Mouse (Mus musculus): ENCODE measurements around the gene Plekho1. TPM values are rescaled to one million over a fixed set of nuclear protein-coding genes. Genes with fewer than 3 reads are reported as not detected.
A peak's percentile ranks its signal among the peaks of the same experiment; 100 is the strongest.
"Not testable (repeated sequence)": the region's sequence is repeated elsewhere in the genome, so short reads cannot be mapped to it uniquely, and the experiment has no call there.

Plekho1 gene
- polyA plus RNA-seq (2012; rRNA removed) (6.1 and 9.0 TPM in 2 replicates), polyA plus RNA-seq (2014; fragmentation: Nextera tagmentation; extraction: Ambion mirVana) (3.6 and 5.4 TPM in 2 replicates)

GRCm38 (mm10) chr3:95995802-95996428, at the start of gene Plekho1:
Gene Plekho1 (minus strand): TSS chr3:95996001.
- DNase-seq (ENCODE audit: low read depth in 3 of 3, low spot score in 3 of 3) (no peak), ATAC-seq (ENCODE audit: insufficient read depth) (peak; percentile 13; the same call in 1 of the 2 replicates)
- peak within 1 kb of the TSS; percentile 84 for H3K4me2 ChIP-seq (ENCODE audit: low read depth)
- WGBS (ENCODE audit: insufficient replicate concordance), result 1% methylated on average over 51 of the region's 84 CpGs
- no peaks in the 10 kb centered on the region for H3K9me3 ChIP-seq (ENCODE audit: control insufficient read depth, low read length)
- H3K4me3 ChIP-seq (ENCODE audit: insufficient read depth in 1 of 2, low read depth in 2 of 2, low read length in 2 of 2), result peak within 1 kb of the TSS; percentile 60 to 61
- H3K4me1 ChIP-seq (replicated peaks; ENCODE audit: control insufficient read depth in 2 of 2, insufficient read depth in 2 of 2, low read length in 1 of 2), result peaks cover 24 to 39% of the 10 kb centered on the region in 2 experiments
- peak within 1 kb of the TSS; percentile 35 for H3K9ac ChIP-seq (replicated peaks)
- H3K27ac ChIP-seq, result peak within 1 kb of the TSS; percentile 23; the same call in 1 of the 2 replicates
- TF ChIP-seq EP300 (IDR thresholded peaks at IDR 0.05; ENCODE audit: low read depth), result no peak
- 0 out of 2 replicates have a peak, but pooled peaks have one; percentile 7 for TF ChIP-seq CTCF (IDR thresholded peaks at IDR 0.05; ENCODE audit: low read depth)
- no peaks in the 10 kb centered on the region for H3K36me3 ChIP-seq (replicated peaks; ENCODE audit: control insufficient read depth, insufficient read depth, low read depth)
- peaks cover 31% of the 10 kb centered on the region for H3K27me3 ChIP-seq (ENCODE audit: control insufficient read depth, insufficient read depth, low read length)

- not testable (repeated sequence) for H3K4me2 ChIP-seq (ENCODE audit: low read depth); H3K27ac ChIP-seq; H3K9ac ChIP-seq (replicated peaks); H3K4me1 ChIP-seq (replicated peaks; ENCODE audit: control insufficient read depth in 2 of 2, insufficient read depth in 2 of 2, low read length in 1 of 2); H3K27me3 ChIP-seq (ENCODE audit: control insufficient read depth, insufficient read depth, low read length); H3K4me3 ChIP-seq (ENCODE audit: insufficient read depth in 1 of 2, low read depth in 2 of 2, low read length in 2 of 2); ATAC-seq (ENCODE audit: insufficient read depth); DNase-seq (ENCODE audit: low read depth in 3 of 3, low spot score in 3 of 3); H3K36me3 ChIP-seq (replicated peaks; ENCODE audit: control insufficient read depth, insufficient read depth, low read depth); H3K9me3 ChIP-seq (ENCODE audit: control insufficient read depth, low read length)
- 74% methylated on average over 3 of the region's 3 CpGs for whole genome bisulfite sequencing (ENCODE audit: insufficient replicate concordance)
Observed at GRCm38 (mm10) chr3:96044559-96044958, 48.8 kb upstream of the Plekho1 start.

GRCm38 (mm10) chr3:96043104-96043503, 47.3 kb upstream of the Plekho1 start:
- 59% methylated on average over 1 of the region's 1 CpGs for WGBS (ENCODE audit: insufficient replicate concordance)
- Histone ChIP-seq H3K27me3 (ENCODE audit: control insufficient read depth, insufficient read depth, low read length) (no peaks in the 10 kb centered on the region), H3K9me3 (ENCODE audit: control insufficient read depth, low read length) (no peaks in the 10 kb centered on the region), H3K9ac (replicated peaks) (no peak overlapping the region), H3K4me3 (ENCODE audit: insufficient read depth in 1 of 2, low read depth in 2 of 2, low read length in 2 of 2) (no peak overlapping the region), H3K36me3 (replicated peaks; ENCODE audit: control insufficient read depth, insufficient read depth, low read depth) (peaks cover 6% of the 10 kb centered on the region; the same call in 1 of the 2 replicates), H3K27ac (no peak overlapping the region), H3K4me2 (ENCODE audit: low read depth) (no peak overlapping the region), H3K4me1 (replicated peaks; ENCODE audit: control insufficient read depth in 2 of 2, insufficient read depth in 2 of 2, low read length in 1 of 2) (no peaks in the 10 kb centered on the region)
- ATAC-seq (ENCODE audit: insufficient read depth), result no peak
- no peak for DNase-seq (ENCODE audit: low read depth in 3 of 3, low spot score in 3 of 3)
- TF ChIP-seq EP300 (IDR thresholded peaks at IDR 0.05; ENCODE audit: low read depth) (no peak), CTCF (IDR thresholded peaks at IDR 0.05; ENCODE audit: low read depth) (no peak)

- ATAC-seq (ENCODE audit: insufficient read depth) (no peak), DNase-seq (ENCODE audit: low read depth in 3 of 3, low spot score in 3 of 3) (no peak)
- TF ChIP-seq CTCF (IDR thresholded peaks at IDR 0.05; ENCODE audit: low read depth) (no peak), EP300 (IDR thresholded peaks at IDR 0.05; ENCODE audit: low read depth) (no peak)
- WGBS (ENCODE audit: insufficient replicate concordance), result 81% methylated on average over 6 of the region's 6 CpGs
- H3K4me1 ChIP-seq (replicated peaks; ENCODE audit: control insufficient read depth in 2 of 2, insufficient read depth in 2 of 2, low read length in 1 of 2), result no peaks in the 10 kb centered on the region
- H3K36me3 ChIP-seq (replicated peaks; ENCODE audit: control insufficient read depth, insufficient read depth, low read depth), result peaks cover 2% of the 10 kb centered on the region; the same call in 1 of the 2 replicates
- H3K27ac ChIP-seq, result no peak overlapping the region
- H3K9ac ChIP-seq (replicated peaks), result no peak overlapping the region
- H3K27me3 ChIP-seq (ENCODE audit: control insufficient read depth, insufficient read depth, low read length), result no peaks in the 10 kb centered on the region
- H3K4me3 ChIP-seq (ENCODE audit: insufficient read depth in 1 of 2, low read depth in 2 of 2, low read length in 2 of 2), result no peak overlapping the region
- H3K4me2 ChIP-seq (ENCODE audit: low read depth), result no peak overlapping the region
- H3K9me3 ChIP-seq (ENCODE audit: control insufficient read depth, low read length), result no peaks in the 10 kb centered on the region
Observed at GRCm38 (mm10) chr3:96041079-96041478, 45.3 kb upstream of the Plekho1 start.

GRCm38 (mm10) chr3:96040663-96041006, 44.8 kb upstream of the Plekho1 start:
- Histone ChIP-seq H3K4me1 (replicated peaks; ENCODE audit: control insufficient read depth in 2 of 2, insufficient read depth in 2 of 2, low read length in 1 of 2) (no peaks in the 10 kb centered on the region), H3K4me2 (ENCODE audit: low read depth) (no peak overlapping the region), H3K27ac (no peak overlapping the region), H3K36me3 (replicated peaks; ENCODE audit: control insufficient read depth, insufficient read depth, low read depth) (no peaks in the 10 kb centered on the region), H3K9ac (replicated peaks) (no peak overlapping the region), H3K9me3 (ENCODE audit: control insufficient read depth, low read length) (no peaks in the 10 kb centered on the region), H3K27me3 (ENCODE audit: control insufficient read depth, insufficient read depth, low read length) (no peaks in the 10 kb centered on the region), H3K4me3 (ENCODE audit: insufficient read depth in 1 of 2, low read depth in 2 of 2, low read length in 2 of 2) (no peak overlapping the region)
- no peak for ATAC-seq (ENCODE audit: insufficient read depth)
- WGBS (ENCODE audit: insufficient replicate concordance), result 71% methylated on average over 2 of the region's 2 CpGs
- TF ChIP-seq EP300 (IDR thresholded peaks at IDR 0.05; ENCODE audit: low read depth) (no peak), CTCF (IDR thresholded peaks at IDR 0.05; ENCODE audit: low read depth) (no peak)
- DNase-seq (ENCODE audit: low read depth in 3 of 3, low spot score in 3 of 3), result no peak

Measured in liver, embryonic 14.5 days (tissue).